Mouse (Mus musculus) liver, adult 2 months (tissue): ENCODE measurements at regions not wholly inside any gene's neighbourhood (a gene's known extent, or its start where the extent isn't known, plus 50 kb on each side); places are given as distances from the start of the nearest gene placed in this dataset.

Experiments
- DNase-seq: peaks from one replicate; pipeline ENCODE4 v3.0.0-alpha.2; 2011; ENCODE audit warnings: low read depth, low spot score; ENCODE audit errors: extremely low read depth
- H3K27ac ChIP-seq: fragments of 200-500 bp; replicated peaks from 2 replicates; pipeline ENCODE4 v1.5.1; 2012; ENCODE audit warnings: low read depth, mild to moderate bottlenecking, control low read depth, inconsistent platforms, low read length; ENCODE audit not compliant: insufficient read depth
- H3K27me3 ChIP-seq: fragments of 200-500 bp; 2 replicates; pipeline ENCODE4 v1.6.1; 2012; ENCODE audit warnings: mild to moderate bottlenecking, moderate library complexity, low read length, inconsistent platforms; ENCODE audit not compliant: control insufficient read depth, insufficient read depth
- H3K36me3 ChIP-seq: fragments of 200-500 bp; 2 replicates; pipeline ENCODE4 v1.6.1; 2012; ENCODE audit warnings: low read length, inconsistent platforms; ENCODE audit not compliant: control insufficient read depth, insufficient read depth
- H3K4me1 ChIP-seq: fragments of 200-500 bp; 2 replicates; pipeline ENCODE4 v1.6.1; 2011; ENCODE audit warnings: low read length; ENCODE audit not compliant: control insufficient read depth, insufficient read depth
- H3K4me3 ChIP-seq: fragments of 200-500 bp; 2 replicates; pipeline ENCODE4 v1.5.1; 2011; ENCODE audit warnings: low read depth, mild to moderate bottlenecking, control low read depth, low read length, moderate library complexity; ENCODE audit not compliant: insufficient read depth
- H3K79me2 ChIP-seq: fragments of 200-500 bp; 2 replicates; pipeline ENCODE4 v1.6.1; 2012; ENCODE audit warnings: inconsistent platforms, mild to moderate bottlenecking, low read length, moderate library complexity; ENCODE audit not compliant: control insufficient read depth, insufficient read depth
- H3K9ac ChIP-seq: fragments of 200-500 bp; 2 replicates; pipeline ENCODE4 v1.6.1; 2012; ENCODE audit warnings: low read depth, mild to moderate bottlenecking, control low read depth, inconsistent platforms, low read length
- CTCF ChIP-seq: fragments of 200-500 bp; IDR thresholded peaks from 2 replicates; pipeline ENCODE4 v1.5.1; 2011; ENCODE audit warnings: low read depth, low read length, control low read depth
- POLR2A ChIP-seq: fragments of 200-500 bp; IDR thresholded peaks from 2 replicates; pipeline ENCODE4 v1.6.1; 2011; ENCODE audit warnings: low read length, control low read depth; ENCODE audit not compliant: insufficient read depth; ENCODE audit errors: extremely low read depth
- WGBS: fragments of 180-500 bp; shearing (Covaris S2); methylation state at CpG from one replicate; pipeline ENCODE4 v1.1.7; 2018; 5-methylcytosine and 5-hydroxymethylcytosine counted together

DNA sequence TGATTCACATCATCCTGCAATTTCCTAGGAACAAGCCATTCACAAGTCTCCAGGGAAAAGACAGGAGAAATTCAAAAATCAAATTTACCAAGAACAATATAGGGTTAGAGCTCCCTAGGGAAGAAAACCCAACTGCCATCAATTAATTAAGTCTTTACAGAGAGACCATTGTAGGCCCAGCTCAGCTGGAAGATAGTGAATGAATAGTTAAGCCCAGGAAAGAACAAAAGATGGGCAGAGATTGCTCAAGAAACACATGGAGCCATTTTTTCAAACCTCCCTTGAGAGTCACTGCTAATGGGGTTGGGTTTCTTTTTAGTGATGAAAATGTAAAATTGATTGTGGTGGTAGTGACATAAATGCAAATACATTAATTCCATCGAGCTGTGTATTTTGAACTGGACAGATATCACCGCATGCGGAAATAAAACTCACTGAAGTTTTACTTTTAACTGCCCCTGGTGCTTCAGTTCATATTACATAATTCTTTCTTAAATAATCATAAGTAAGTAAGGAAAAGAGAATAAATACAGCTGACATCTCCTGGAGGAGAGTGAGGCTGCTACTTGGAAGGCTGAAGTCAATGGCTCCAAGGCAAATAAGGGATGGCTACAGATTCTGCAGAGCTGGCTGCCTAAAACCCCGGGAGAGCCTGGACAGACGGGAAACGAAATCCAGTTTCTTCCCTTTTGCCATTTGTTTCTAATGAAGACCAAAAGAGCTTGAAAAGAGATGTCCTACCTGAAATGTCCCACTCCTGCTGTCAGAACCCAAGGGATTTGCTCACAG is 106.5 kb downstream of the Fzd1 start:
- no peak for DNase-seq
- Histone ChIP-seq H3K36me3 (no peaks in the 10 kb centered on the region), H3K27me3 (no peaks in the 10 kb centered on the region), H3K27ac (no peak overlapping the region), H3K4me3 (no peak overlapping the region), H3K9ac (no peak overlapping the region), H3K4me1 (no peaks in the 10 kb centered on the region), H3K79me2 (no peaks in the 10 kb centered on the region)
- TF ChIP-seq CTCF (no peak), POLR2A (no peak)
- 90% methylated on average over 6 of the region's 6 CpGs for WGBS

DNA sequence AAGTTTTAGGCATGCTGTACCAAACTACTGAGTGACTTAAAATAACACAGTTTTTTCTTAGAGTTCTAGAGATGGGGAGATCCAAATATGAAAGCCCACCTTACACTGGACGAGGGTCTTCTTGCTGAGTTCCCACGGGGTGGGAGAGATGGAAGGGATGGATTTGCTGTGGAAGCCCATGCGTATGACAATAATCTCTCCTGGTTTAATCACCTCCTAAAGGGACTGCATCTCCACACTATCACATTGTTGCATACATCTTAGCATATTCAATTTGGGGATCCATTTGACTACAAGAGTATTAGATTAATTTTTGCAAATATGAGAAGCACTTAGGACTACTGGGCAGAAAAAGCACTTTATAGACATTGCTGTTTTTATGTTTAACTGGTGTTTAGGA is 107.1 kb downstream of the Fzd1 start:
- H3K79me2 ChIP-seq = no peaks in the 10 kb centered on the region
- DNase-seq = no peak
- no peaks in the 10 kb centered on the region for H3K27me3 ChIP-seq
- H3K4me1 ChIP-seq = no peaks in the 10 kb centered on the region
- no peak overlapping the region for H3K27ac ChIP-seq
- no peak for TF ChIP-seq POLR2A
- no peak overlapping the region for H3K4me3 ChIP-seq
- 85% methylated on average over 3 of the region's 3 CpGs for WGBS
- H3K36me3 ChIP-seq = no peaks in the 10 kb centered on the region
- no peak overlapping the region for H3K9ac ChIP-seq

GRCm38 (mm10) chr5:4649858-4650556 is 107.8 kb downstream of the Fzd1 start:
- no peaks in the 10 kb centered on the region for H3K79me2 ChIP-seq
- no peaks in the 10 kb centered on the region for H3K36me3 ChIP-seq
- H3K27ac ChIP-seq = no peak overlapping the region
- no peak for DNase-seq
- no peak overlapping the region for H3K4me3 ChIP-seq
- H3K27me3 ChIP-seq = no peaks in the 10 kb centered on the region
- TF ChIP-seq POLR2A (no peak), CTCF (no peak)
- 77% methylated on average over 6 of the region's 6 CpGs for WGBS
- no peak overlapping the region for H3K9ac ChIP-seq
- no peaks in the 10 kb centered on the region for H3K4me1 ChIP-seq

GRCm38 (mm10) chr5:4641041-4641440 is 116.8 kb downstream of the Fzd1 start:
- Histone ChIP-seq H3K4me1 (no peaks in the 10 kb centered on the region), H3K36me3 (no peaks in the 10 kb centered on the region), H3K9ac (no peak overlapping the region), H3K4me3 (no peak overlapping the region), H3K79me2 (no peaks in the 10 kb centered on the region), H3K27ac (no peak overlapping the region), H3K27me3 (no peaks in the 10 kb centered on the region)
- TF ChIP-seq POLR2A (no peak), CTCF (no peak)
- DNase-seq = no peak

DNA sequence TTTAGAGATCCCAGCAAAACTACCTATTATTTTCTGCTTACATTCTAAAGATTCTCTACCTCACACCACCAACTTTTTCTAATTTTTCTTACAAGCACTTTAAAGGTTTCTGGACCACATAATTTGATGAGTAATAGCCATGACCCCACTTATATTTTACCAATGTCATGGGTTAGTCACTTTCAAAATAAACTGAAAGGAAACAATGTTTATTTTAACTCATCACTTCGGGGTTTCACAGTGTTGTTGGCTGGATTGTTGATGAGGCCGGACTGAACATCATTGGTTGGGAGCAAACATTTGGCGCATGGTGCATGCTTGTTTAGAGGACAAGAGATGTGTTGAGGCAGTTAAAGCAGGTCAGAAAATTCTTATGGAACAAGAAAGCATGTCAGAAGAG is 124.1 kb downstream of the Fzd1 start:
- H3K9ac ChIP-seq = no peak overlapping the region
- H3K36me3 ChIP-seq = no peaks in the 10 kb centered on the region
- no peaks in the 10 kb centered on the region for H3K4me1 ChIP-seq
- TF ChIP-seq CTCF (no peak), POLR2A (no peak)
- no peak overlapping the region for H3K27ac ChIP-seq
- no peaks in the 10 kb centered on the region for H3K79me2 ChIP-seq
- 77% methylated on average over 3 of the region's 3 CpGs for whole genome bisulfite sequencing
- no peaks in the 10 kb centered on the region for H3K27me3 ChIP-seq
- no peak for DNase-seq
- H3K4me3 ChIP-seq = no peak overlapping the region

- Histone ChIP-seq H3K27me3 (no peaks in the 10 kb centered on the region), H3K4me3 (no peak overlapping the region), H3K36me3 (no peaks in the 10 kb centered on the region), H3K9ac (no peak overlapping the region), H3K27ac (no peak overlapping the region), H3K79me2 (no peaks in the 10 kb centered on the region), H3K4me1 (no peaks in the 10 kb centered on the region)
- TF ChIP-seq CTCF = no peak
- TF ChIP-seq POLR2A = no peak
- DNase-seq = no peak
- 84% methylated on average over 6 of the region's 6 CpGs for WGBS
These were observed 132.6 kb downstream of the Fzd1 start for GRCm38 (mm10) chr5:4625206-4625605.
